Mouse (Mus musculus) neural tube, embryonic 14.5 days (tissue): ENCODE data around the gene Poc1a. TPM values are rescaled to one million over a fixed set of nuclear protein-coding genes. Genes with fewer than 3 reads are reported as not detected.
A peak's percentile ranks its signal among the peaks of the same experiment; 100 is the strongest.

ENCODE experiments used
- ATAC-seq: fragments of 200-750 bp; cut with Nextera tagmentation; 2 replicates; pipeline ENCODE4 v1.8.0; 2017; ENCODE audit warnings: low read depth, mild to moderate bottlenecking, moderate TSS enrichment, moderate library complexity
- H3K27ac ChIP-seq: fragments of 300-500 bp; sonication (generic); 2 replicates; pipeline ENCODE4 v1.5.1; 2014; ENCODE audit warnings: low read depth, mild to moderate bottlenecking, control low read depth, low read length, moderate library complexity, mixed read lengths
- H3K27me3 ChIP-seq: fragments of 300-500 bp; sonication (generic); 2 replicates; pipeline ENCODE4 v1.6.1; 2014; ENCODE audit warnings: low read length; ENCODE audit not compliant: control insufficient read depth, insufficient read depth
- H3K36me3 ChIP-seq: fragments of 300-500 bp; sonication (generic); 2 replicates; pipeline ENCODE4 v1.6.1; 2014; ENCODE audit warnings: low read length, mixed read lengths; ENCODE audit not compliant: control insufficient read depth, insufficient read depth
- H3K4me1 ChIP-seq: fragments of 300-500 bp; sonication (generic); 2 replicates; pipeline ENCODE4 v1.6.1; 2014; ENCODE audit warnings: low read length; ENCODE audit not compliant: control insufficient read depth, insufficient read depth
- H3K4me2 ChIP-seq: fragments of 300-500 bp; sonication (generic); 2 replicates; pipeline ENCODE4 v1.6.1; 2014; ENCODE audit warnings: mild to moderate bottlenecking, low read depth, low read length, control low read depth
- H3K4me3 ChIP-seq: fragments of 300-500 bp; sonication (generic); 2 replicates; pipeline ENCODE4 v1.5.1; 2014; ENCODE audit warnings: low read depth, low read length, control low read depth, mixed read lengths
- H3K9ac ChIP-seq: fragments of 300-500 bp; sonication (generic); replicated peaks from 2 replicates; pipeline ENCODE4 v1.6.1; 2014; ENCODE audit warnings: low read depth, mild to moderate bottlenecking, control low read depth, low read length, mixed read lengths
- H3K9me3 ChIP-seq: fragments of 300-500 bp; sonication (generic); 2 replicates; pipeline ENCODE4 v1.6.1; 2016; ENCODE audit warnings: low read length; ENCODE audit not compliant: control insufficient read depth
- WGBS: fragments of 180-500 bp; shearing (Covaris S2); extraction: QIAGEN DNeasy Blood & Tissue Kit; methylation state at CpG from one replicate; pipeline ENCODE4 v1.1.7; 2014; 5-methylcytosine and 5-hydroxymethylcytosine counted together
- polyA plus RNA-seq: library from polyadenylated mRNA; unstranded; fragments of >200 nt; fragmentation: Nextera tagmentation; extraction: Ambion mirVana; gene quantifications from 2 replicates; pipeline ENCODE4 v1.2.1, GENCODE M21; 2014

The Poc1a gene
- polyA plus RNA-seq, 1 experiment from 2014 or later: 5.8 TPM

DNA sequence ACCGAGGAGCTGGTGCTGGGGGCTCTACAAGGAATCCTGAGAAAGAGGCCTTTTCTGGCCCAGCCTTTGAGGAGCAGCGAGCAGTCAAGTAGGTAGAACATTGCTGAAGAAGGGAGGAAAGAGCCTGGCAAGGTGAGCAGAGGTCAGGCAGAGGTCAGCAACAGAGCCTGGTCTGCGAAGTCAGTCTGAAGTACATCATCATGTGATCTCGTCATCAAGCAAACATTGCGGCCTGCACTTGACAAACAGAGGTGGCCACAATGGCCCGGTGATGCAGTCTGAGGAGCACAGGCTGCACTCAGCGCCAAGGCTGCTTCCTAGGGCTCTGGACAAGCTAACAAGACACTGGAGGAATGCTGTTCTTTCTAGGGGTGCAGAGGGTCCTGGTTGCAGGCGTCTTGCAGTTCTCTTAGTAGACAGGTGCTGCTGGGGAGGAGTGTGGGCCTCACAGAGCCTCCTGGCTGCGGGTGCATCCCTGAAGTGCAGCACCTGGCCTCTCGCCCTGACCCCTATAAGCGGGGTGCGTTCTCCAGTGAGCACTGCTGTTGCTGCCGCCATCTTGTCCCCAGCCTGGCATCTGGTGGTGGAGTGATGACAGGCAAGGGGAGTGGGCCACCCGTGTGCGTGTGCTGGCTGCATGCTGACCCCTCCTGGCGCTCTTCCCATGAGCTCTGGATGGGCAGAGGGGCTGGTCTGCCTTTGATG is 21.7 kb downstream of the Poc1a start:
- 88% methylated on average over 16 of the region's 16 CpGs for WGBS
- no peak overlapping the region for H3K4me2 ChIP-seq
- no peak overlapping the region for H3K27ac ChIP-seq
- H3K4me1 ChIP-seq: no peaks in the 10 kb centered on the region
- no peak overlapping the region for H3K4me3 ChIP-seq
- no peaks in the 10 kb centered on the region for H3K27me3 ChIP-seq
- no peaks in the 10 kb centered on the region for H3K36me3 ChIP-seq
- H3K9me3 ChIP-seq: no peaks in the 10 kb centered on the region
- H3K9ac ChIP-seq: no peak overlapping the region
- ATAC-seq: no peak

DNA sequence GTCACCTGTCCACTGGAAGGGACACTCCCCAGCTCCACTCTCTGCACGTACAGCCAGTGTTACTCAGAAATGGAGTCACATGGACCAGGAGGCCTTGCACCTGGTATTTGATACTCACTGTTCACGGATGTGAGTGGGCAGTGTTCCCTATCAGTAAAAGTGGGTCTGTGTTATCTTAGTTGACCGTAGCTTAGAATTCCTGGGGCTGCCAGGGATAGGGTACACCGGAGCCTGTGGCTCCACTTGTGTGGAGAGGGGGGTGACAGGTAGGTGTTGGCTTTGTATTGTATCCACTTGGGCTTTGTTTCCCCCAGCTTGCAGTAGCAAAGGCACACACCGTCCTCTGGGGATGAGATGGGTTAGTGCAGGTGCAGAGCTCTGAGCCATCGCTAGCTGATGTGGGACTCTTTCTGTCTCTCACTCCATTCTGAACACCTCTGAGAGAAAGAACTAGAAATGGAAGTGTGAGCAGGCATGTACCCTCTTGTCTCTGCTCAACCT is 22.6 kb downstream of the Poc1a start:
- H3K4me1 ChIP-seq: no peaks in the 10 kb centered on the region
- H3K9me3 ChIP-seq: no peaks in the 10 kb centered on the region
- H3K4me3 ChIP-seq: no peak overlapping the region
- no peaks in the 10 kb centered on the region for H3K27me3 ChIP-seq
- H3K9ac ChIP-seq: no peak overlapping the region
- 94% methylated on average over 6 of the region's 6 CpGs for WGBS
- H3K27ac ChIP-seq: no peak overlapping the region
- H3K4me2 ChIP-seq: no peak overlapping the region
- ATAC-seq: no peak
- H3K36me3 ChIP-seq: no peaks in the 10 kb centered on the region

DNA sequence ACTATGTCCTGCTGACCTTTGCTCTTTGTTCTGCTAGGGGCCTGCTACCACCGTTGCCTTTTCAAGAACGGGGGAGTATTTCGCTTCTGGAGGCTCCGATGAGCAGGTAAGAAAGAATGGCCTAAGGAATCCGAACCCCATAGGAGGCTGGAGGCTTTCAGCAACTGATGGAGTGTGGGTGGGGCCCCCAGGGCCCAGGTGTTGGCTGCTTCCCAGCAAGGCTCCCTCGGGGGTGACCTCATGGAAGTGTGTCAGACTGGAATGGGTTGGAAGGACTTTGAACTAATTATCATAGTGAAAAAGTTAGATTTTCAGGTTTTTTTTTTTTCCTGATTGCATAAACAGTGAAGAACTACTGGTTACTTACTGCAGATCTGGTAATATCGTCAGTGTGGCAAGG is 24.4 kb downstream of the Poc1a start:
- H3K27ac ChIP-seq: no peak overlapping the region
- no peak overlapping the region for H3K9ac ChIP-seq
- H3K4me1 ChIP-seq: no peaks in the 10 kb centered on the region
- no peaks in the 10 kb centered on the region for H3K9me3 ChIP-seq
- H3K4me2 ChIP-seq: no peak overlapping the region
- no peak for ATAC-seq
- WGBS: 81% methylated on average over 7 of the region's 7 CpGs
- no peaks in the 10 kb centered on the region for H3K36me3 ChIP-seq
- H3K4me3 ChIP-seq: no peak overlapping the region
- no peaks in the 10 kb centered on the region for H3K27me3 ChIP-seq

- Histone ChIP-seq H3K36me3 (no peaks in the 10 kb centered on the region), H3K27me3 (no peaks in the 10 kb centered on the region), H3K4me3 (no peak overlapping the region), H3K4me2 (no peak overlapping the region), H3K4me1 (no peaks in the 10 kb centered on the region), H3K27ac (no peak overlapping the region), H3K9ac (no peak overlapping the region), H3K9me3 (no peaks in the 10 kb centered on the region)
- peak; percentile 65; the same call in 1 of the 2 replicates for ATAC-seq
- 51% methylated on average over 8 of the region's 8 CpGs for WGBS
Observed at GRCm38 (mm10) chr9:106306662-106307351, 25.9 kb downstream of the Poc1a start.

- H3K4me1 ChIP-seq: no peaks in the 10 kb centered on the region
- no peaks in the 10 kb centered on the region for H3K27me3 ChIP-seq
- no peak overlapping the region for H3K4me3 ChIP-seq
- no peak for ATAC-seq
- no peaks in the 10 kb centered on the region for H3K9me3 ChIP-seq
- 96% methylated on average over 5 of the region's 5 CpGs for WGBS
- H3K9ac ChIP-seq: no peak overlapping the region
- H3K36me3 ChIP-seq: no peaks in the 10 kb centered on the region
- no peak overlapping the region for H3K4me2 ChIP-seq
- no peak overlapping the region for H3K27ac ChIP-seq
Observed at GRCm38 (mm10) chr9:106308151-106308550, 27.3 kb downstream of the Poc1a start.

GRCm38 (mm10) chr9:106308555-106308954 is 27.7 kb downstream of the Poc1a start:
- Histone ChIP-seq H3K27ac (no peak overlapping the region), H3K9ac (no peak overlapping the region), H3K36me3 (no peaks in the 10 kb centered on the region), H3K27me3 (no peaks in the 10 kb centered on the region), H3K4me2 (no peak overlapping the region), H3K4me3 (no peak overlapping the region), H3K4me1 (no peaks in the 10 kb centered on the region), H3K9me3 (no peaks in the 10 kb centered on the region)
- 88% methylated on average over 2 of the region's 2 CpGs for WGBS
- no peak for ATAC-seq

GRCm38 (mm10) chr9:106308983-106309382 is 28.1 kb downstream of the Poc1a start:
- Histone ChIP-seq H3K4me1 (no peaks in the 10 kb centered on the region), H3K9me3 (no peaks in the 10 kb centered on the region), H3K36me3 (no peaks in the 10 kb centered on the region), H3K4me3 (no peak overlapping the region), H3K27me3 (no peaks in the 10 kb centered on the region), H3K4me2 (no peak overlapping the region), H3K9ac (no peak overlapping the region), H3K27ac (no peak overlapping the region)
- no peak for ATAC-seq
- WGBS: 94% methylated on average over 5 of the region's 5 CpGs

DNA sequence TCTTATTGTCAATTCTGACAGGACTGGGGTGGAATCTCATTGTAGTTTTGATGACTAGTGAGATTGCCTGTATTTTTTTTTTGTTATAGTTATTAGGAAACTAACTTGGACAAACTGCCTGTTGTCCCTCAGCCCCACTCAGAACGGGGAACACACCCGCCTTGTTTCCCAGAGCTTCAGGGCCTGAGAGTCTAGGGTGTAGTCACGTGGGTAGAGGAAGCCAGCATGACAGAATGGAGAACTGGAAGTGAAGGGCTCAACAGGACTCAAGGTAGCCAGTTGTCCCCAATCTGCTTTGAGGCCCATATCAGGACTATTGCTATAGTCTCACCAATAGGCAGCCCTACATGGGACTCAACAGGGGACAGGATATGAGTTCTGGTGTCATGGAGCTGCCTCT is 29.0 kb downstream of the Poc1a start:
- Histone ChIP-seq H3K4me3 (no peak overlapping the region), H3K4me2 (no peak overlapping the region), H3K9ac (no peak overlapping the region), H3K27ac (no peak overlapping the region), H3K36me3 (no peaks in the 10 kb centered on the region), H3K4me1 (no peaks in the 10 kb centered on the region), H3K27me3 (no peaks in the 10 kb centered on the region), H3K9me3 (no peaks in the 10 kb centered on the region)
- no peak for ATAC-seq
- WGBS: 80% methylated on average over 3 of the region's 3 CpGs

DNA sequence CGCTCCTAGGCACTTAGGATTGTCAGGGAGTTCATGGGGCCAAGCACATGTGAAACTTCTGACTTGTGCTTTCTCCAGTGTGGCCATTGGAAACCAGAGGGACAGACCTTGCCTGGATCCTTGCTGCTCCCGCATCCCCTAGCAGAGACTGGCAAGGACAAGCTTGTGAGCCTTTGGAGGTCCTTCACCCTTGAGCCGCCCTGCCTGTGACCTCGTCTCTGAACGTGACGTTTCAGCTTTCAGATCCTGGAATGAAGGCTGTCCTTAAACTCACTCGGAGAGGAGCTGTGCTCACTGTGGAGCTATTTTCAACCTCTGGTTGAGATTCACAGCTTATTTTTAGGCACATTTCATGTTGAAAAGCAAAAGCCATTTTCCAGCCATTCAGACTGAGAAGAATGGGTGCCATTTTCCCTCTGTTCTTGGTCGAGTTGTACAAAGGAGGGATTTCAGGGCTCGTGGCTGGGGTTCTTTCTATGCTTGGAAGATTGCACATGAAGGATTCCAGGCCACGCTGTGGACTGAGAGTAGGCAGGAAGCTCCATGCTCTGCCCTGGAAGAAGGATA is 30.8 kb downstream of the Poc1a start:
- 79% methylated on average over 10 of the region's 10 CpGs for WGBS
- H3K9ac ChIP-seq: no peak overlapping the region
- H3K4me2 ChIP-seq: no peak overlapping the region
- H3K4me1 ChIP-seq: no peaks in the 10 kb centered on the region
- ATAC-seq: no peak
- no peaks in the 10 kb centered on the region for H3K36me3 ChIP-seq
- H3K27ac ChIP-seq: no peak overlapping the region
- H3K27me3 ChIP-seq: no peaks in the 10 kb centered on the region
- no peaks in the 10 kb centered on the region for H3K9me3 ChIP-seq
- no peak overlapping the region for H3K4me3 ChIP-seq
